Mouse (Mus musculus) cortical plate, adult 2 months (tissue): ENCODE results near the gene Slit3.

ENCODE experiments used
- CTCF ChIP-seq: fragments of 200-500 bp; IDR thresholded peaks from 2 replicates; pipeline ENCODE4 v1.5.1; 2011; ENCODE audit warnings: mild to moderate bottlenecking, control low read depth, low read length; ENCODE audit not compliant: insufficient read depth; ENCODE audit errors: extremely low read depth
- POLR2A ChIP-seq: fragments of 200-500 bp; IDR thresholded peaks from 2 replicates; pipeline ENCODE4 v1.6.1; 2011; ENCODE audit warnings: mild to moderate bottlenecking, low read length, control low read depth; ENCODE audit not compliant: insufficient read depth; ENCODE audit errors: extremely low read depth

- no peak for TF ChIP-seq CTCF
- no peak for TF ChIP-seq POLR2A
Observed at GRCm38 (mm10) chr11:35320518-35320917, 199.5 kb downstream of the Slit3 start.
